Mouse (Mus musculus) adrenal gland, adult 8-10 months (tissue): ENCODE measurements at regions not wholly inside any gene's neighbourhood (a gene's known extent, or its start where the extent isn't known, plus 50 kb on each side); places are given as distances from the start of the nearest gene placed in this dataset.

Experiments used
- DNase-seq: peaks from one replicate; pipeline ENCODE4 v3.0.0; 2022

- no peak for DNase-seq
These were observed 332.0 kb downstream of the Adgrl2 start for GRCm38 (mm10) chr3:148658368-148658767.

GRCm38 (mm10) chr3:148656187-148656586 is 334.2 kb downstream of the Adgrl2 start:
- no peak for DNase-seq

GRCm38 (mm10) chr3:148650241-148650640 is 340.1 kb downstream of the Adgrl2 start:
- DNase-seq, result no peak

DNA sequence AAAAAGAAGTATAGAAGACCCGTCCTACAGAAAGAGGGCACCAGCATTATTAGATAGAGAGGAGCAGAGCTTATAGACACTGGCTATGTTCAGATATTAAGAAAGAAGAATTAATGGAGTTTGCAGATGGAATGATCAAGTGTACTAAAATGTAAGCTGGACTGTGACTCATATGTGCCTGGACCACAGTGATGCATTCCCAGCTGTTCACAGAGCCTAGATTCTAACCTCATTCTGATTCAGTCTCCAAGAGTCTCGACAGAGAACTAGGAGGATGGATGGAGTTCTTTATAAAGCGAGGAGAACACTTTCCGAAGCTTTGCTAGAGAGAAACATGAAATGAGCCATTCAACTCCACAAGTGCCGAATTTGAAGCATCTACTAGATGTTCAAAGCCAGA is 345.4 kb downstream of the Adgrl2 start:
- DNase-seq, result no peak

GRCm38 (mm10) chr3:148641581-148641980 is 348.8 kb downstream of the Adgrl2 start:
- DNase-seq, result no peak

- DNase-seq, result peak; percentile 14
These were observed 349.7 kb downstream of the Adgrl2 start for GRCm38 (mm10) chr3:148640680-148641101.

DNA sequence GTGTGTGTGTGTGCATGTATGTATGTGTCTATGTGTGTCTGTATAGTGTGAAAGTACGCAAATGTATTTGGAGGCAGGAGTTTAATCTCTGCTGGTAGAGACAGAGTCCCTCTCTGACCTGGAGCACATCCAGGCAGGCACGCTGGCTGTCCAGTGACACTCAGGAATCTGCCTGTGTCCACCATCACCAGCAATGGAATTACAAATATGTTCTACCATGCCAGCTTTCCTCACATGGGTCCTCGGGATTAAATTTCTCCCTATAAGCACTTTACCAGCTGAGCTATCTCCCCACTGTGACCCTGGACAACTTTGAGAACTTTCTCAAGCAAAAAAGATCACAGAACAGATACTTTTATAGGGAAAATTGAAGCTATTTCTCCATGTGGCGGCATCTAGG is 355.3 kb downstream of the Adgrl2 start:
- DNase-seq, result no peak

DNA sequence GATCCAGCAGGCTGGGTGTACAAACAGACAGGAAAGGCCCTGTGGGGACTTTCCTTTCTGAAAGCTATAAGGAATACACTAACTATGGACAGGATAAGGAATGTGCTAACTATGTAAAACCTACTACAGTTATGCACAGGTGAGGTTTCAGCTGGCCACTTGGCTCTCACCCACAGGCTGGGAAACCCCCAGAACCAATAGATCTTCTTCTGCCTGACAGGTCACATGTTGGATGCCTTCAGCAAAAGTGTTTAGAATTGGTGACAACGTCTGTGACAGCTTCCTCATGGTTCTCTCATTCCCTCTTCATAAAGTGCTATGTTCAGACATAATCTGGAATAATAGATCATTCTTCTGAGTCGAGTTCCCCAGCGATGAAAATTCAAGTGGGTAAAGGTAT is 356.0 kb downstream of the Adgrl2 start:
- no peak for DNase-seq

- peak; percentile 47 for DNase-seq
These were observed 357.1 kb downstream of the Adgrl2 start for GRCm38 (mm10) chr3:148633291-148633690.

- DNase-seq, result no peak
These were observed 357.9 kb downstream of the Adgrl2 start for GRCm38 (mm10) chr3:148632449-148632848.

DNA sequence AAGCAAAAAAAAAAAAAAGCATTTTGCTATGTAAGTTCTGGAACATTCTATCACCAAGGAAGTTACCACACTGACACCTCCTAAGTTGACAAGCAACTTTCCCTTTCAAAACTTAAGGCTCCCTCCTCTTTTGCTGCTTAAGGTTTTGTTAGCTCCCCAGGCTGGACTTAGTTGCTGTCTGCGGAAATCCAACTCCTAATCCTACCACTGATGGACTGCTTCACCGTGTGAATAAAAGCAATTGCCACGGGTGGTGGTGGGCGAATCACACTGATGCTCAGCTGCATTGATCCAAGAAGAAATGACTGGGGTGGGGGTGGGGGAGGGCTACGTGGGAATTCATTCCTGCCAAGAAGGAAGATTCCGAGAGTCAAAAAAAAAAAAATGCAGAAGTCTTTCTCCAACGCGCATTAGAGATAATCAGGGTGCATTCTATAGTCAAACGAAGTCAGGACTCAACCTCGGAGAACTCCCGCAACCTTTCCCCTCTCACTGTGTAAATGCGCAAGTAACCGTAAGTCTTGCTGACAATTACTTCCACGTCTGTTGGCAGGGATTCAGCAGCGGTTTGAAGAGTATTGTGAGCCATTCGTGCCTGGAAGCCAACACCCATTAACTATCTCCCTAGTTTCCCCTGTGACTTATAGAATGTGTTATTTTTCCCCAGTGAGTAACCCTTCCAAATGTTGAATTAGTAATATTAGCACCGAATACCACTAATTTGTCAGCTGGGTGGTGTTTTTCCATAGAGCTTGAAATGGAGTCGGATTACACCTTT is 358.8 kb downstream of the Adgrl2 start:
- no peak for DNase-seq

DNA sequence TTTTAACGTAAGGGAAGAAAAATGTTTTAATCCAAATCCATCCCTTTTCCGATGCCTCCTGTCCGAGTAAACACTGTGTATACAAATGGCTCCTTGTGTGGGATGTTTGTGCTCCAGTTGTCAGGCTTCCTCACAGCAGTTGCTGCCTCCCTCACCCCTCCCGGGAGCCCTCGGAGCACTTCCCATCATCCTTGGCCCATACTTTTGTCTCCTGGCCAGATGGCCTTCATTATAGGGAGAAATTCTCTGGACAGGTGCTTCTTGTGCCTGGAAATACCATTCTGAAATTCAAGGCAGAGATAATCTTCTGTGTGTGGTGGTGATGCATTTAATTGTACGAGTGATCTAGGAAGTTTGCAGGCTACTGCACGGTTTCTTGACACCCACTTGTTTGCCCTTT is 359.5 kb downstream of the Adgrl2 start:
- DNase-seq, result no peak

DNA sequence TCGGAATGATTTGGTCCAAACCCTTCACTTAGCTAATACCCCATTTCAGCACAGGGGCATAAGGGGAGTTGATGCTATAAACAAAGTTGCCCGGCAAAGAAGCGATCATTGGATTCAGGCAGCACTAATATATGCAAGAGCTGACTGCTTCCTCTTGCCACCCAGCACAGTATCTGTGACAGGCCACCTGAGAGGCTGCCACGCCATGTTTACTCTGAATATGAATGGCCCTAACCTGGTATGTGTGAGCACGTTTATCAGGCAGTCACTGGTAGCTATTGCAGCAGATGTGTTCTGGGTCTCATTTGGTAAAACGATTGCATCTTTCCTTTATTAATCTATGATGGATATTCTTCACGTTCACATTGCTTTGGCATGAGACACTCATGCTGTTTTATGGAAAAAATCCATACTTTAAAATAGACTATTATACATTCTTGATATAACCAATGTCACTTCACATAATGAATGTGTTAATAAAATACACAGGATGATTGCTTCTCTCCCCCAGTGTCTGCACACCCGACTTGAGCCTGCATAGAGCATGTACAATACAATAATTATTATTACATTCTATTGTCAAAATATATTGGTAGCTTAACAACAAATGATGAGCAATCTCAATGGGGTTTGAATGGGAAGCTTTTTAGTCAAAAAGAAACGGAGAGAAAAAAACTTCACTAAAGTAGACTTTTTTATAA is 375.2 kb downstream of the Adgrl2 start:
- no peak for DNase-seq

DNA sequence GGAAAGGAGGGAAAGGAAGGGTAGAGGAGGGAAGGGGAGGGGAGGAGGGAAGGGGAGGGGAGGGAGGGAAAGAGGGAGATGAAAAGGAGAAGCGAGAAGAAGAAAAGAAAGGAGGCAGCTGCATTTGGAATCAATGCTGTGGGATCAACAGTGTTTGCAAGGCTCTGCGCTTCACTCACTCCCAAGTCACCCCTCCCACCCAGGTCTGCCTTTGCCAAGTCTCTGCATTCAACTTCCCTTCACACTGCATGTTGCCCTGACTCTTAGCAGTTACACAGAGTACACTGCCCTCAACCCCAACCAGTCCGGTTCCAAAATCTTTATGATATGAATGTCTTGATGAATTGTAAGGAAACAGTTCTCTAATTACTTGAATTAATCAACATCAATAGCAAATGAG is 376.9 kb downstream of the Adgrl2 start:
- no peak for DNase-seq

DNA sequence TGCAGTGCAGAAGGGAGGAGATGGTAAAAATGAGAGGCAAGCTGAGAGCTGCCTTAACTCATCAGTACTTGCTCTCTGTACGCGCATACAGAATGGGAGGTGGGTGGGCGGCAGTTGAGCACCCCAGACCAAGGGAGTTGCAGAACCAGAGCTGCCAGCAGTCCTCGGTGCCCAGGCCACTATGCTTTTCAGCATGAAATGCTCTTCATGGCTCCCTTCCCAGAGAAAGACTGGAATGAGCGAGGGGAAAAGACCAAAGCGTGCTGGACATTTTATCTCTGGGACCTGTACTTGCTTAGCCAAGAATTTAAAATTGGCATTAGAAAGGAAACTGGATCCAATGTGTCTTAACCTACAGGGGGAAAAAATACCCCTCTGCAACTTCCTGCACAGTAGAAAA is 387.1 kb downstream of the Adgrl2 start:
- DNase-seq, result no peak

DNA sequence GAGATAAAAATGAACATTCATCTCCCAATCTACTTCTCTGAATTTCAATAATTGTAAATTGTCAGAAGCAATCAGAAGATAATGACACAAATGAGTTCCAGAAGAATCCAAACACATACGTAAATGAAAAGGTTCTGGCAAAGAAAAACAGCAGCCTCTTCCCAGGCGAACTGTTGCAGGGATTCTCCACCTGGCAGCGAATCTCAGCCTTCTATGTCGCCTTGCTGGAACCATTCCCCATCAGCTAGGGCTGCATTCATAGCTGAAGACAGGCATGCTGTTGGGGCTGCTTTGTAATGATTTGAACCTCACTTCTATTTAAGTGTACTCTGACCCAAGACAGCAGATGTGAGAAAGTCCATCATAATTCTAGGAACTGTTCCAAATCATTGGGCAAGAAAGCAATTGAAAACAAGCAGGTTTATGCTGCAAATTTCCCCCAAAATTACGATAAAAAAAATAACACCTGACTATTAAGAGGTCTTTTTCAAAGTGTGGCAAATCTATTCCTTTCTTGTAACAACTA is 387.6 kb downstream of the Adgrl2 start:
- DNase-seq, result no peak

DNA sequence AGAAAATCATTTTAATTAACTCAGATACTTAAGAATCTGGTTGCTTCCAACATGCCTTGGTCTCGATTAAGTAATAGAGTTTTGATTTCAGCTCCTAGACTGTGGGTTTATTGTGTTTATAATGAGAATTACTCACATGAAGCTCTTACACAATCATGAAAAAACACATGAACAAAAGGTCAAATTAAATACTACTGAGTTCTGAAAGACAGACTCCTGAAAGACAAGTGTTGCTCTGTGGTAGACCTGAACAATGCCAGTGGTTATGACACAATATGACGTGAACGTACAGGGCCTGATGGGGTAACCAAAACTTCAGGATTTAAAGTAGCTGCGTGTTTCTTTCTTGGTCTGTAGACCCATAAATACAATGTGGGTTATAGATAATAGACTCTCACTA is 394.8 kb downstream of the Adgrl2 start:
- DNase-seq, result no peak

DNA sequence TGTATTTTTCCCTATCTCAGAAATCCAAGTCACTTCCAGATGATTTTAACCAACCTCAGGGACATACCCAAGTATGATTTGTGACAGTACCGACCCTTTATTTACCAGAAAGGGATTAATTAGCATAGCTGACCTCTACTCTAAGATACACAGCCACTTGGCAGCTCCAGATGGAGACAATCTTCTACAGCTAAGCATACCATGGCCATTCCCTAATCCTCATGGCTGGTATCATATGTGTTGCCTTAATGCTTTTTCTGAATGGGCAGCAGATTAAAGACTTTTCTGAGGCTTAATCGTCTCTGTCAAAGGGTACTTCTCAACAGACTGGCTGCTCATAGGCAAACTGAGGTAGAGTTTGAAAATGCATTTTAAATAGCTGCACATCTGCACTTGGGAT is 400.8 kb downstream of the Adgrl2 start:
- DNase-seq, result no peak

DNA sequence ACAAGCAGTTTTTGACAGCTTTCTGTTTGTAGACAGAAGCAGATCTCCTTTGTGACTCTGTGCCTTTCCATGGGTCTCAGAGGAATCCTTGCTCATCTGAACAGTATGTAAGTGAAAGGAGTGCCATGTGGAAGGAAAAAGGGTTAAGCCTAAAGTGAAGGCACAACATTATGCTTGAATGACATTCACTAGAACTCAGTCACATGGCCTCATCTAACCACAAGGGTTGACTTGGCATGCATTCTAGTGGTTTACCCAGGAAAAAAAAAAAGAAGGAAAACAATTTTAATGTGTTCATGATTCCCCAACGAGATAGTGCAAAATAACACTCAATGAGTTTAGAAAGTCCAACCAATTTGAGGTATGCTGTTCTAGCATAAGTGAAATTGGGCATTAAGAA is 414.6 kb downstream of the Adgrl2 start:
- DNase-seq, result no peak

GRCm38 (mm10) chr3:148572493-148572892 is 417.9 kb downstream of the Adgrl2 start:
- DNase-seq, result no peak

DNA sequence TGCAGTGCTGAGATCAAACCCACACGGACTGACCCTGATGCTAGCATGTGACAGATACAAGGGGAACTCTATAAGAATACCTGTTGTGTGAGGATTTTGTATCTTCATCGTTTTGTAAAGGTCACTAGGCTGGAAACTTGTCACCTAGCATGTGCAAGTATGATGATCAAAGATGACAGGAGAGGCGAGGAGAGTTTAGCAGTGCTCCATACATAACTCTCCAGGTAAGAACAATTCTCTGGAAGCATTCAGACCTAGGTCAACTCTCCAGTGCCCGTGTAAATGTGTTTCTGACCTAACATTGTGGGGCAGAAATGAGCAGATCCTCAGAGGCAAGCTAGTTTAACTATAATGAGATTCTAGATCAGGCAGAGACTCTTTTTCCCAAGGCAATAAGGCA is 425.6 kb downstream of the Adgrl2 start:
- no peak for DNase-seq

DNA sequence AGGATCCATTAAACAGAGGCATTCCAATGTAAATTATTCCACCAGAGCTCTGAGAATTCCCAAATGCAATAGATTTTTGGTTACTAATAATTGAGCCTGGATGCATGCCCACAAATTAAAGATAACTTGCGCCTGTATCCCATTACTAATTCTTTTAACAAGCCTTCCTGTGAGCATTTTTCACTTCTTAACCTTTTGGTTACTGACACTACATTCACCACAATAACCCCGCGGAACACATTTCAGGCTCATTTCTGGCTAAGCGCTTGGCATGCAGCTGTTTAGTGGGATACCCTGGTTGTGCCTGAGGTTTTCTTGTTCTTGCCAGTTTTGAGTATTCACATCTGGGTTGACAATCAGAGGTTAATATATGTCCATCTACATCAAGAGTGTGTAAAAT is 429.1 kb downstream of the Adgrl2 start:
- no peak for DNase-seq

- no peak for DNase-seq
These were observed 430.4 kb downstream of the Adgrl2 start for GRCm38 (mm10) chr3:148559752-148560460.
